Comparison of ENCODE assay signal across 22 mouse cellular contexts in the genomic region with DNA sequence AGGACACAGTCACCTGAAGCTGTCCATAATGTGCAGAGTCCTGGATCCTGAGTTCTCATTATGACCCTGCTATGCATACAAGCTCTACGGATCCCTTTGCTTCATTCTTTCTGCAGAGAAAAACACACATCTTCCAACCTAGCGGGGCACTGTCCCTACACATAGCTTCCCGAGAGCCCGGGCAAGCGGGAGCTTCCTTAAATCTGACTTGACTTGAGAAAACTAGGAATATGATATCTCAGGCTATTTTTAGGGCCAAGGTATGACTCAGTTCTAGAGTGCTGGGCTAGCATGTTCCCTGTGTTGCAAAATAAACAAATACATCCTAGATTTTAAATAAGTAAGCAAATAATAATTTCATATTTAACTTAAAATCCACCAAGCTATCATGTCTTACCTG.
DNase-seq lines count a peak whose midpoint lies in the region; ATAC-seq and TF ChIP-seq lines count a peak whose summit lies in the region.
"Had no signal": no experiment of that assay in that cellular context is flagged by ENCODE, and none has a peak within 500 bp of the region (broad histone marks: within the 10 kb centered on the region; RNA-seq: fewer than 3 reads in every experiment).

No protein-coding gene starts in this region.

- H3K4me1 ChIP-seq in intestine, embryonic 15.5 days (replicated peaks), result no peaks in the 10 kb centered on the region
- H3K4me1 ChIP-seq: embryonic facial prominence, embryonic 10.5 days; forebrain, embryonic 10.5 days; heart, embryonic 10.5 days had no signal

- intact Hi-C loops in left cerebral cortex, adult 2 months (cut with DNase I), result no loop called here

- no peak overlapping the region for H3K4me3 ChIP-seq in left cerebral cortex, adult 2 months
- H3K4me3 ChIP-seq in intestine, embryonic 15.5 days (replicated peaks), result no peak overlapping the region
- H3K4me3 ChIP-seq: embryonic facial prominence, embryonic 10.5 days; erythroblast, embryonic 14.5 days; forebrain, embryonic 10.5 days; heart, embryonic 10.5 days; hindbrain, embryonic 13.5 days had no signal

- H3K36me3 ChIP-seq in intestine, embryonic 15.5 days, result no peaks in the 10 kb centered on the region
- H3K36me3 ChIP-seq: embryonic facial prominence, embryonic 10.5 days; forebrain, embryonic 10.5 days; heart, embryonic 10.5 days; hindbrain, embryonic 13.5 days had no signal

- ATAC-seq in frontal cortex, adult (ENCODE audit: low TSS enrichment), result 0 out of 2 replicates have a peak, but pooled peaks have one; percentile 24
- ATAC-seq in intestine, embryonic 15.5 days, result no peak
- ATAC-seq: forebrain, embryonic 14.5 days; intestine, embryonic 16.5 days had no signal

- peak overlapping the region; percentile 24; the same call in 1 of the 2 replicates for H3K27ac ChIP-seq in left cerebral cortex, adult 2 months
- H3K27ac ChIP-seq in intestine, embryonic 15.5 days, result no peak overlapping the region
- H3K27ac ChIP-seq: embryonic facial prominence, embryonic 10.5 days; forebrain, embryonic 10.5 days; heart, embryonic 10.5 days had no signal

- WGBS in intestine, embryonic 15.5 days, result 91% methylated on average over 5 of the region's 5 CpGs

- no peaks in the 10 kb centered on the region for H3K27me3 ChIP-seq in intestine, embryonic 15.5 days (replicated peaks)
- H3K27me3 ChIP-seq: CH12.LX; hindbrain, embryonic 13.5 days had no signal

- no peak overlapping the region for H3K9ac ChIP-seq in intestine, embryonic 15.5 days
- H3K9ac ChIP-seq: hindbrain, embryonic 13.5 days had no signal

- no peak overlapping the region for H3K4me2 ChIP-seq in intestine, embryonic 15.5 days (replicated peaks)
- H3K4me2 ChIP-seq: hindbrain, embryonic 13.5 days had no signal

- no peak for TF ChIP-seq CTCF in left cerebral cortex, adult 2 months (IDR thresholded peaks at IDR 0.05)

- no peak for DNase-seq in frontal cortex, postnatal 14 days (ENCODE audit: low spot score in 2 of 2)
- no peak for DNase-seq in left cerebral cortex, adult 2 months (ENCODE audit: extremely low spot score in 1 of 2, low spot score in 2 of 2)
- DNase-seq in left cerebral cortex, adult 8-10 months (ENCODE audit: low spot score in 2 of 2), result no peak
- DNase-seq in NIH3T3 (ENCODE audit: low read depth), result peak; percentile 11
- peak; percentile 60 for DNase-seq in skeletal muscle tissue, adult 2 months (ENCODE audit: low read depth, low spot score)
- DNase-seq: adrenal gland, adult 8-10 months; adrenal gland, postnatal 36 days; cerebellum, adult 11-12 months; cerebellum, adult 9-11 months; gastrocnemius, postnatal 36 days; heart, adult 18-20 months; heart, postnatal 10 days had no signal

- no peaks in the 10 kb centered on the region for H3K9me3 ChIP-seq in intestine, embryonic 15.5 days
- H3K9me3 ChIP-seq: embryonic facial prominence, embryonic 10.5 days; forebrain, embryonic 10.5 days; heart, embryonic 10.5 days; hindbrain, embryonic 13.5 days had no signal

Comparison
In these comparisons a context has a peak if more than half of its experiments do, and no peak if none do; other contexts are left out.
1. DNase-seq: peak in NIH3T3 (single experiment) and skeletal muscle tissue, adult 2 months (single experiment); none in frontal cortex, postnatal 14 days (0 of 2), left cerebral cortex, adult 2 months (0 of 2) and left cerebral cortex, adult 8-10 months (0 of 2).